Mouse (Mus musculus) layer of hippocampus, adult 8-10 months (tissue): ENCODE results near the gene Fbln1. TPM values are rescaled to one million over a fixed set of nuclear protein-coding genes. Genes with fewer than 3 reads are reported as not detected.

Source experiments
- DNase-seq, 2 experiments: peaks; one replicate each; pipeline ENCODE4 v3.0.0; 2022; ENCODE audit warnings: low spot score in 2 of 2
- total RNA-seq, 4 experiments: library from RNA; stranded (reverse); gene quantifications; 2 replicates each; pipeline ENCODE4 v1.2.4; 2022

Fbln1 gene
- 10 to 100 TPM; 13.0 to 19.7 (median 16.1) TPM for total RNA-seq

GRCm38 (mm10) chr15:85205792-85206702, at the start of gene Fbln1:
TSS of gene Fbln1 (plus strand) at chr15:85205949.
- DNase-seq, result peak in 1 of 2 experiments; percentile 37

- no peak for DNase-seq
Measured at GRCm38 (mm10) chr15:85156198-85156597, 49.6 kb upstream of the Fbln1 start.

GRCm38 (mm10) chr15:85161416-85161815, 44.3 kb upstream of the Fbln1 start:
- no peak for DNase-seq

GRCm38 (mm10) chr15:85162693-85163663, 42.8 kb upstream of the Fbln1 start:
- no peak for DNase-seq

- no peak for DNase-seq
Measured at GRCm38 (mm10) chr15:85166433-85166933, 39.3 kb upstream of the Fbln1 start.

- DNase-seq, result no peak
Measured at GRCm38 (mm10) chr15:85167086-85167679, 38.6 kb upstream of the Fbln1 start.

- DNase-seq, result no peak
Measured at GRCm38 (mm10) chr15:85172054-85172453, 33.7 kb upstream of the Fbln1 start.

GRCm38 (mm10) chr15:85173425-85173824, 32.3 kb upstream of the Fbln1 start:
- DNase-seq, result no peak

GRCm38 (mm10) chr15:85174060-85174459, 31.7 kb upstream of the Fbln1 start:
- DNase-seq, result no peak

- DNase-seq, result no peak
Measured at GRCm38 (mm10) chr15:85177576-85177975, 28.2 kb upstream of the Fbln1 start.

- no peak for DNase-seq
Measured at GRCm38 (mm10) chr15:85178172-85178571, 27.6 kb upstream of the Fbln1 start.

- DNase-seq, result no peak
Measured at GRCm38 (mm10) chr15:85179528-85180180, 26.1 kb upstream of the Fbln1 start.

- no peak for DNase-seq
Measured at GRCm38 (mm10) chr15:85180368-85180767, 25.4 kb upstream of the Fbln1 start.

GRCm38 (mm10) chr15:85182063-85182462, 23.7 kb upstream of the Fbln1 start:
- no peak for DNase-seq

GRCm38 (mm10) chr15:85186916-85187315, 18.8 kb upstream of the Fbln1 start:
- no peak for DNase-seq

GRCm38 (mm10) chr15:85188167-85188778, 17.5 kb upstream of the Fbln1 start:
- no peak for DNase-seq

GRCm38 (mm10) chr15:85200446-85201289, 5.1 kb upstream of the Fbln1 start:
- peak; percentile 50 to 53 for DNase-seq

GRCm38 (mm10) chr15:85202199-85202598, 3.5 kb upstream of the Fbln1 start:
- no peak for DNase-seq

- DNase-seq, result no peak
Measured at GRCm38 (mm10) chr15:85202787-85203186, 3.0 kb upstream of the Fbln1 start.
